In genomic region chr1:152531498-152531897, GRCm38 (mm10) we compare ENCODE assay signal across 9 mouse cellular contexts.
DNase-seq lines count a peak whose midpoint lies in the region; ATAC-seq lines count a peak whose summit lies in the region.
"Had no signal": no experiment of that assay in that cellular context is flagged by ENCODE, and none has a peak within 500 bp of the region (broad histone marks: within the 10 kb centered on the region; RNA-seq: fewer than 3 reads in every experiment).

No protein-coding gene starts in this region.

- H3K27ac ChIP-seq in intestine, embryonic 14.5 days (ENCODE audit: low read depth): no peak overlapping the region

- H3K9me3 ChIP-seq in intestine, embryonic 14.5 days (ENCODE audit: control insufficient read depth, low read length): no peaks in the 10 kb centered on the region

- H3K27me3 ChIP-seq in intestine, embryonic 14.5 days (replicated peaks; ENCODE audit: control insufficient read depth, insufficient read depth, low read length): no peaks in the 10 kb centered on the region
- H3K27me3 ChIP-seq: CH12.LX had no signal

- H3K4me2 ChIP-seq in intestine, embryonic 14.5 days (ENCODE audit: low read length): no peak overlapping the region

- WGBS in intestine, embryonic 14.5 days: 39% methylated on average over 15 of the region's 15 CpGs

- H3K4me3 ChIP-seq in intestine, embryonic 14.5 days (ENCODE audit: low read depth, low read length): no peak overlapping the region

- peak; percentile 51 for DNase-seq in kidney, adult 11 months
- no peak for DNase-seq in kidney, adult 18-20 months
- peak; percentile 37 for DNase-seq in embryo, embryonic 10 days (ENCODE audit: low spot score)
- peak; percentile 53 for DNase-seq in intestine, embryonic 14.5 days (ENCODE audit: low spot score)
- peak; percentile 33 for DNase-seq in lung, postnatal 36 days
- no peak for DNase-seq in cerebellum, adult 8-10 months
- DNase-seq in urinary bladder, postnatal 14 days (ENCODE audit: low spot score): no peak

- H3K9ac ChIP-seq in intestine, embryonic 14.5 days (ENCODE audit: low read length): no peak overlapping the region

- H3K4me1 ChIP-seq in intestine, embryonic 14.5 days (replicated peaks; ENCODE audit: control insufficient read depth, insufficient read depth, low read length): 0 out of 2 replicates have a peak, but pooled peaks cover 7% of the 10 kb centered on the region

- H3K36me3 ChIP-seq in intestine, embryonic 14.5 days (ENCODE audit: control insufficient read depth, insufficient read depth, low read length): peaks cover 37% of the 10 kb centered on the region

- ATAC-seq in intestine, embryonic 14.5 days (replicated peaks; ENCODE audit: low FRiP score, low TSS enrichment, low read depth): no peak
- ATAC-seq in frontal cortex, adult (ENCODE audit: low TSS enrichment): no peak

Comparison
In these comparisons a context has a peak if more than half of its experiments do, and no peak if none do; other contexts are left out.
1. DNase-seq: peak in kidney, adult 11 months (single experiment), embryo, embryonic 10 days (single experiment), intestine, embryonic 14.5 days (single experiment) and lung, postnatal 36 days (single experiment); none in kidney, adult 18-20 months (single experiment), cerebellum, adult 8-10 months (single experiment) and urinary bladder, postnatal 14 days (single experiment).